Mouse (Mus musculus): ENCODE measurements at regions not wholly inside any gene's neighbourhood (a gene's known extent, or its start where the extent isn't known, plus 50 kb on each side); places are given as distances from the start of the nearest gene placed in this dataset.
"Not testable (repeated sequence)": the region's sequence is repeated elsewhere in the genome, so short reads cannot be mapped to it uniquely, and the experiment has no call there.

- DNase-seq (ENCODE audit: low spot score), result not testable (repeated sequence)
These were observed 97.7 kb upstream of the Zcchc13 start for GRCm38 (mm10) chrX:103532620-103533199.

- no peak for DNase-seq (ENCODE audit: low spot score)
These were observed 97.1 kb upstream of the Zcchc13 start for GRCm38 (mm10) chrX:103533306-103533705.

GRCm38 (mm10) chrX:103533831-103534230, 96.6 kb upstream of the Zcchc13 start:
- DNase-seq (ENCODE audit: low spot score), result no peak

- no peak for DNase-seq (ENCODE audit: low spot score)
These were observed 83.7 kb upstream of the Zcchc13 start for GRCm38 (mm10) chrX:103546490-103547202.

- DNase-seq (ENCODE audit: low spot score), result no peak
These were observed 79.1 kb upstream of the Zcchc13 start for GRCm38 (mm10) chrX:103551304-103551703.

GRCm38 (mm10) chrX:103553196-103553595, 77.2 kb upstream of the Zcchc13 start:
- DNase-seq (ENCODE audit: low spot score), result no peak

GRCm38 (mm10) chrX:103553605-103554004, 76.8 kb upstream of the Zcchc13 start:
- no peak for DNase-seq (ENCODE audit: low spot score)

GRCm38 (mm10) chrX:103555041-103555986, 75.1 kb upstream of the Zcchc13 start:
- not testable (repeated sequence) for DNase-seq (ENCODE audit: low spot score)

- no peak for DNase-seq (ENCODE audit: low spot score)
These were observed 74.3 kb upstream of the Zcchc13 start for GRCm38 (mm10) chrX:103556046-103556445.

- no peak for DNase-seq (ENCODE audit: low spot score)
These were observed 73.5 kb upstream of the Zcchc13 start for GRCm38 (mm10) chrX:103556681-103557490.

- no peak for DNase-seq (ENCODE audit: low spot score)
These were observed 72.9 kb upstream of the Zcchc13 start for GRCm38 (mm10) chrX:103557496-103557895.

GRCm38 (mm10) chrX:103563531-103564246, 66.7 kb upstream of the Zcchc13 start:
- DNase-seq (ENCODE audit: low spot score), result peak; percentile 56

- no peak for DNase-seq (ENCODE audit: low spot score)
These were observed 57.0 kb upstream of the Zcchc13 start for GRCm38 (mm10) chrX:103573344-103573743.

GRCm38 (mm10) chrX:103579484-103579883, 50.9 kb upstream of the Zcchc13 start:
- DNase-seq (ENCODE audit: low spot score), result no peak
